Mouse (Mus musculus) cerebellum, adult 2 months (tissue): Measurements from ENCODE around the gene Ccdc175.

Experiments
- CTCF ChIP-seq: fragments of 200-500 bp; IDR thresholded peaks from 2 replicates; pipeline ENCODE4 v1.5.1; 2011; ENCODE audit warnings: low read depth, mild to moderate bottlenecking, control low read depth, low read length, moderate library complexity, borderline replicate concordance; ENCODE audit not compliant: insufficient read depth
- POLR2A ChIP-seq: fragments of 200-500 bp; IDR thresholded peaks from 2 replicates; pipeline ENCODE4 v1.6.1; 2011; ENCODE audit warnings: low read length, control low read depth, borderline replicate concordance; ENCODE audit not compliant: insufficient read depth

DNA sequence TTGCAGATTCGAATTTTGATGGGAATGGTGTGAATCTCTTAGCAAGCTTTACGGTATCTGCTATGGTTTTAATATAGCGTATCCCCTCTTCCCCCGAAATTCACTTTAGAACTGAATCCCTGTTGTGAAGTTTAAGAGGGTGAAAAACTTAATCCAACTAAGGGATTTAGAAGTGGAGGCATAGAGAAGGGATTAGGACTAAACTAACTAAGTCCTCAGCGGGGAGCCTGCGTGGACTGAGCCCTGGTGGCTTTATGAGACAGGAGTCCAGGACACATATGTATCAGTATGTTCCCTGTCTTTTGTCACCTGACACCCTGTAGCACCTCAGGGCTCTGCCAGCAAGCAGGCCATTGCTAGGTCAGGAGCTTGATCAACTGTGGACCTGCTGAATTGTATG, 42.9 kb upstream of the Ccdc175 start:
- TF ChIP-seq CTCF (no peak), POLR2A (no peak)
